Mouse (Mus musculus): ENCODE measurements at regions not wholly inside any gene's neighbourhood (a gene's known extent, or its start where the extent isn't known, plus 50 kb on each side); places are given as distances from the start of the nearest gene placed in this dataset.

DNA sequence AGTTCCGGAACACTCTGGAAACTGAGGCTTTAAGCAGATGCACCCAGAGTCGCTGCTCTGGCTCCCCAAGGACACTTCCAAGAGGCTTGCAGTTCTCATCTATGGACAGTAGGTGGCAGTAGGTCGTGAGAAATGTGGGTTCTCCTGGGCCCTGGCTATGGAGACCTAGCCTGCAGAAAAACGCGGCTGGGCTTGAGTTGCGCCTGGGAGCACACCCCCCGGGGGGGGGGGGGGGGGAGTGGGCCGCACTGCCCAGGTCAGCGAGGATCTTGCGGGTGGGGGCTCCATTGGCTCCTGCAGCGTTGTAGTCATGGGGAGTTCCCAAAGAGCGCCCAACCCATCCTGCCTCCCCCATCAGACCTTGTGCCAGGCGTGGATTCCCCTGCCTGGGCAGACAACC is 473.3 kb downstream of the Insc start:
- TF ChIP-seq CTCF (IDR thresholded peaks at IDR 0.05; ENCODE audit: borderline replicate concordance, insufficient read depth, low read length) (peak; percentile 71), POLR2A (IDR thresholded peaks at IDR 0.05; ENCODE audit: low read depth, low read length) (no peak)
- no peak overlapping the region for H3K27ac ChIP-seq (ENCODE audit: insufficient read depth, low read length)
- no peaks in the 10 kb centered on the region for H3K4me1 ChIP-seq (ENCODE audit: control insufficient read depth, insufficient read depth, low read length)
- 0 out of 2 replicates have a peak overlapping the region, but pooled peaks have one; percentile 6 for H3K4me3 ChIP-seq (ENCODE audit: insufficient read depth, low read length)

DNA sequence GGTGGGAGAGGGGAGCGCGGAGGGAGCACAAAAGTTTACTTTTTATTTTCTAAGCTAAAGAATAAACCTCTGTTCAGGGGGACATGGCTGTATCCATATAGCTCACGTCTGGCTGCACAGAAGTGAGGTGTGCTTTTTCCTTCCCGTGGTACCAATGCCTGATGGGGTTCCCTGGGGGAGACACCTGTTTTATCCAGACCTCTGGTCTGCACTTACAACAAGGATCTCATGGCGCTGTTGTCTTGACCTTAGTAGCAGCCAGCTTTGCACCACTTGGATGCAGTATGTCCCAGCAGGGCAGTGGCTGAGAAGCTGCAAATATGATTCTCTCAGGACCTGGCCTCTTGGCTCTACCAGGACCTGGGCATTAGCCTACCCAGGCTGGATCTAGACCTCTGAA is 473.8 kb downstream of the Insc start:
- Histone ChIP-seq H3K4me3 (ENCODE audit: insufficient read depth, low read length) (0 out of 2 replicates have a peak overlapping the region, but pooled peaks have one; percentile 6), H3K4me1 (ENCODE audit: control insufficient read depth, insufficient read depth, low read length) (no peaks in the 10 kb centered on the region), H3K27ac (ENCODE audit: insufficient read depth, low read length) (no peak overlapping the region)
- TF ChIP-seq CTCF (IDR thresholded peaks at IDR 0.05; ENCODE audit: borderline replicate concordance, insufficient read depth, low read length) (no peak), POLR2A (IDR thresholded peaks at IDR 0.05; ENCODE audit: low read depth, low read length) (no peak)

DNA sequence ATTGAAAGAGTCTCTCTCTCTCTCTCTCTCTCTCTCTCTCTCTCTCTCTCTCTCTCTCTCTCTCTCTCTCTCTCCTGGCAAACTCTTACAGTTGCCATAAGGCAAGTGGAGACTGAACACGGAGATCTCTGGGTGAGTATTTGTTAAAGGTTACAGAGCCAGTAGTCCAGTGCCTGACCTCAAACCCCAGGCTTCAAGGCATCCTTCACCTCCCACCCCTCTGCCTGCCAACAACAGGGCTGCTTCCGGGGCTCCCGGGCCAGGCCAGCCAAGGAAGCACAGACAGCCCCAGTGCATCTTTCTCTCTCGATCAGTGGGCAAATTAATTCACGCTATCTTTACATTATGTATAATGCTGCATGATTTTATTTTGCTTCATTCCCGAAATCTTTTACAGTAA is 474.2 kb downstream of the Insc start:
- no peaks in the 10 kb centered on the region for H3K4me1 ChIP-seq (ENCODE audit: control insufficient read depth, insufficient read depth, low read length)
- H3K4me3 ChIP-seq (ENCODE audit: insufficient read depth, low read length) = no peak overlapping the region
- no peak for TF ChIP-seq CTCF (IDR thresholded peaks at IDR 0.05; ENCODE audit: borderline replicate concordance, insufficient read depth, low read length)
- TF ChIP-seq POLR2A (IDR thresholded peaks at IDR 0.05; ENCODE audit: low read depth, low read length) = no peak
- H3K27ac ChIP-seq (ENCODE audit: insufficient read depth, low read length) = no peak overlapping the region

DNA sequence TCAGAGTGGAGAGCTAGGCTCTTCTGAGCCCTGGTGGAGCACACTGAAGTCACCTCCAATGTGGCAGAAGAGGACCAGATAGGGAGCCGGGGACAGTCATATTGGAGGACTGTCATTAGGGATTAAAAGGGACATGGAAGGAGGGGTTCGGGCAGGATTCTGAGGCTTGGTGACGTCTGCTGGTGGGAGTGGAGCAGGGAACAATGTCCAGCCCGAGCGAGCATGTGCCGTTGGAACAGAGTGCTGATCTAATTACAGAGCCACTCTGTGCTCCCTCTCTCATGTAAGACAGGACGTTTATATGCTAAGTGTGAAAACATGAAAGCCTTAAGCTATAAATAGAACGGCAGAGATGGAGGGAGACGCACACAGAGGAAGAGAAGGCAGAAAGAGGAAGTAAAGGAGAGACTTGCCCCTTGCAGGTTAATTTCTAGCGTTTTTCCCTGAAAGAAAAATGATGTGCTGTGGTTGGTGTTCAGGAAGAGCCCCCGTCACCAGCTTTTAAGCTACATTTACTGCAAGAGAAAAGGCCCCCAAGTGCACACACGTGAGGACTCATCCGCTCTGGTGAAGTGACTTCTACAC is 475.2 kb downstream of the Insc start:
- Histone ChIP-seq H3K4me1 (ENCODE audit: control insufficient read depth, insufficient read depth, low read length) (no peaks in the 10 kb centered on the region), H3K4me3 (ENCODE audit: insufficient read depth, low read length) (no peak overlapping the region), H3K27ac (ENCODE audit: insufficient read depth, low read length) (no peak overlapping the region)
- TF ChIP-seq CTCF (IDR thresholded peaks at IDR 0.05; ENCODE audit: borderline replicate concordance, insufficient read depth, low read length) = no peak
- TF ChIP-seq POLR2A (IDR thresholded peaks at IDR 0.05; ENCODE audit: low read depth, low read length) = no peak

DNA sequence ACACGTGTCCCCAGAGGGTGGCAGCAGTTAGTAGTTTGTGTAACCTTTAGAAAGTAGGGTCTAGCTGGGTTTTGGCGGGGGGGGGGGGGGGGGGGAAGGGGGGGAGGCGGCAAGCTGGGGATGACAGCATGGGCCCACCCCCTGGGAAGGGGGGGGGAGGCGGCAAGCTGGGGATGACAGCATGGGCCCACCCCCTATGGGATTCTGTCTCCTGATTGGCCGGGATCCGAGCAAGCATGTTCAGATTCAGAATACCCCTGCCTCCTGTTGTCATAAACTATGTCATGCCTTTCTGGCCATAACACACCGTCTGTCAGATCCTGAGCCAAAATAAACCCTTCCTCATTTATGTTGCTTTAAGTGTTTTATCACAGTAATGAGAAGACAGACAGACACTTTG is 479.1 kb downstream of the Insc start:
- Histone ChIP-seq H3K27ac (ENCODE audit: insufficient read depth, low read length) (no peak overlapping the region), H3K4me1 (ENCODE audit: control insufficient read depth, insufficient read depth, low read length) (no peaks in the 10 kb centered on the region), H3K4me3 (ENCODE audit: insufficient read depth, low read length) (no peak overlapping the region)
- no peak for TF ChIP-seq CTCF (IDR thresholded peaks at IDR 0.05; ENCODE audit: borderline replicate concordance, insufficient read depth, low read length)
- no peak for TF ChIP-seq POLR2A (IDR thresholded peaks at IDR 0.05; ENCODE audit: low read depth, low read length)

DNA sequence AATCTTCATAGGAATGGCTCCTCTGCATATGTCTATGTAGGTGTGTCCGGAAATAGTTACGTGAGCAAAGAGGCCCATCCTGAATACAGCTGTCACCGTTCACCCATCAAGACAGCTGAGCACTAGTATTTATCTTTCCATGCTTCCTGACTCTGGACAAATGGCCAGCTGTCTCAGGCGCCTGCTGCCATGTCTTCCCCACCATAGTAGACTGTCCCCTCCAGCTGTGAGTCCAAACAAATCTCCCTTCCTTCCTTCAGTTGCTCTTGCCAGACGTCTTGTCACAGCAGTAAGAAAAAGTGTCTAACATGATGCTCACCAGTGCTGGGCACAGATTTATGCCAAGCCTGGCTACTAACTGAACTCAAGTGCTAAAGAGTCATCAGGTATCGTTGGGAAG is 487.0 kb downstream of the Insc start:
- no peak for TF ChIP-seq POLR2A (IDR thresholded peaks at IDR 0.05; ENCODE audit: low read depth, low read length)
- TF ChIP-seq CTCF (IDR thresholded peaks at IDR 0.05; ENCODE audit: borderline replicate concordance, insufficient read depth, low read length) = no peak
- H3K4me1 ChIP-seq (ENCODE audit: control insufficient read depth, insufficient read depth, low read length) = no peaks in the 10 kb centered on the region
- H3K27ac ChIP-seq (ENCODE audit: insufficient read depth, low read length) = no peak overlapping the region
- H3K4me3 ChIP-seq (ENCODE audit: insufficient read depth, low read length) = no peak overlapping the region

DNA sequence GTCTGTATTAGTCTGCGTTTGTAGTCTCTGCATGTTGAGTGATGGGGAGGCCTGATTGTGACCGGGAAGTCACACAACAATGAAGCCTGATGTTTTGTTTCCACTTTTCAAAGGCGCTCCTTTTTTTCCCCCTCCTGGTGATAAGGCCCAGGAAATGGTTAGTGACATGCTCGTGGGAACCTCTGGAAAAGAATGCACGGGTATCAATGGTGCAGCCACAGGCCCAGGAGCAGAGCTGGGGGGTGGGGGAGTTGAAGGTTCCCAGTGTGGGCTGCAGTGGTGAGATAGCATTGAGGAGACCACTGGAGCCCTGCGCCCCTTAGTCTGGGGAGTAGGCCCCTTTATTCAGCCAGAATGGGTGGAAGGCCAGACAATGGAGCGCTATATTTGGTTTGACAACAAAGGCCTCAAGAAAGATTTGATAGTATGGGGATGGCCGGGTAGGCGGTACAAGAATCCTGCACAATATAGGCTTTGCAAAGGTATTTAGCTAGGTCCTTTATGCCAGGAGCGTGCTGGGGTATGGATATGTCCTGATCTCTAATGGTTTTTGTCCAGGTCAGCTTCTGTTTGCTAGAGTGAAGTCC is 490.4 kb downstream of the Insc start:
- TF ChIP-seq CTCF (IDR thresholded peaks at IDR 0.05; ENCODE audit: borderline replicate concordance, insufficient read depth, low read length) = no peak
- TF ChIP-seq POLR2A (IDR thresholded peaks at IDR 0.05; ENCODE audit: low read depth, low read length) = no peak
- no peaks in the 10 kb centered on the region for H3K4me1 ChIP-seq (ENCODE audit: control insufficient read depth, insufficient read depth, low read length)
- H3K27ac ChIP-seq (ENCODE audit: insufficient read depth, low read length) = no peak overlapping the region
- H3K4me3 ChIP-seq (ENCODE audit: insufficient read depth, low read length) = no peak overlapping the region

DNA sequence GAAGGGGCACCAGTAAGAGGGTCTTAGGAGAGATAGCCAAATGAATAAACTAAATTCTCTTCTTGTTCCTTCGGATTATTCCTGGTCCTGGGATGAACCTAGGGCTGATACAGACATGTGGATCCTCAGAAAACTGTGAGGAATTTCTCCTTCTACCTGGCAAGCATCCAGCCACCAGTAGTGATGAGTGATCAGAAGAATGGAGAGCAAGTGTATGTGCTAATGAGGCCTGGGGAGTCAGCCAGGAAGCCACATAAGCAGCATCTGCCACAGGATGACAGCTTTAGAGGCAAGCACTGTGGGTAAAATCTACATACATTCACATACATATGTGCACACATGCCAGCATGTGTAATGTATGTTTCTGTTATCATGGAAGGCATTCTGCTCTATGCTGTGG is 493.6 kb downstream of the Insc start:
- Histone ChIP-seq H3K4me3 (ENCODE audit: insufficient read depth, low read length) (no peak overlapping the region), H3K4me1 (ENCODE audit: control insufficient read depth, insufficient read depth, low read length) (no peaks in the 10 kb centered on the region), H3K27ac (ENCODE audit: insufficient read depth, low read length) (no peak overlapping the region)
- no peak for TF ChIP-seq POLR2A (IDR thresholded peaks at IDR 0.05; ENCODE audit: low read depth, low read length)
- TF ChIP-seq CTCF (IDR thresholded peaks at IDR 0.05; ENCODE audit: borderline replicate concordance, insufficient read depth, low read length) = no peak

DNA sequence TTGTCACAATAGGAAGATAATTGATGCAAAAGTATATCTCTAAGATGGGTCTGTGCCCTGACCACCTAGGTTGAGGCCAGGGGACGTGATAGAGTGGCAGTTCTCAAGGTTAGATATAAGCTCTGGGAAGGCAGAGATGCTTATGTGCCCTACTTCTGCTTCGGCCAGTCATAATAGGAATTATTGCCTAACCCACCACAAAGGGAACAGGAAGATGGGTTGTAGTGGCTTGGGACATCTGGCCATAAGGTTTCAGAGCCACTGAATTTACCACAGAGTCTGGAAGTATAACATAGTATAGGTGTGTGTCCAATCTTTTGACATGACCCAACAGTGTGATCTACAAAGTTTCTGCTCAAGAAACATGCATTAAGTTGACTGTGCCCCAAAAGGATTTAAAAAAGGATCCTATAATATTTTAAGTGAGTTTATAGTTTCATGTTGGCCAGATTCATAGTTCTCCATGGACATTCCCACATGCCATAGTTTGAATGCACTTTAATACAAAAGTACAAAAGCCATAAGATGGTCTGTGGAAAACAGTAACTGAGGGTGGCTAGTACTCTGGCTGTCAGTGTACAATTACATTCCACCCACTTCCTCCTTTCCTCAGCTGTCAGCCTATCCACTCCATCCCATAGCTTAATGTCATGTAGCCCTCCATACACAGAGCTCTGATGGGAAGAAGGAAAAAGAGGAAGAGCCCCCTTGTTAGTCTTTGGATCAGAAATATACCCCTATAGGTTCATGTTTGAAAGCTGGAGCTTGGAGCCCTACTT is 508.3 kb downstream of the Insc start:
- Histone ChIP-seq H3K27ac (ENCODE audit: insufficient read depth, low read length) (no peak overlapping the region), H3K4me1 (ENCODE audit: control insufficient read depth, insufficient read depth, low read length) (no peaks in the 10 kb centered on the region), H3K4me3 (ENCODE audit: insufficient read depth, low read length) (no peak overlapping the region)
- TF ChIP-seq CTCF (IDR thresholded peaks at IDR 0.05; ENCODE audit: borderline replicate concordance, insufficient read depth, low read length) (no peak), POLR2A (IDR thresholded peaks at IDR 0.05; ENCODE audit: low read depth, low read length) (no peak)

DNA sequence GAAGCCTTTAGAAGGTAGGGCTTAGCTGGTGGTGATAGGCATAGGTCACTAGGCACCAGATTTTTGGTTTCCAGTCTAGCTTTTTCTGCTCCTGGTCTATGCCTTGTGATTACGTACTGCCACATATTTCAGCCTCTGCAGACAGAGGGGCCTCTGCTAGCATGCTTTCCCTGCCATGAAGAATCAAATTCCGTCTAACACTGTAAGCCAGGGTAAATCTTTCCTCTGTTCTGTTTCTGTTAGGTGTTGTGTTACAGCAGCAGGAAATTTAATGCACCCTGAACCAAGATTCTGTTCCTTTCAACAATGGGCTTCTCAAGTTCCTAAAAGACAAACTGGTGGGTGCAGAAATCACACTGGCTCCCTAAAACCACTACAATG is 508.9 kb downstream of the Insc start:
- Histone ChIP-seq H3K27ac (ENCODE audit: insufficient read depth, low read length) (no peak overlapping the region), H3K4me1 (ENCODE audit: control insufficient read depth, insufficient read depth, low read length) (no peaks in the 10 kb centered on the region), H3K4me3 (ENCODE audit: insufficient read depth, low read length) (no peak overlapping the region)
- TF ChIP-seq POLR2A (IDR thresholded peaks at IDR 0.05; ENCODE audit: low read depth, low read length) = no peak
- no peak for TF ChIP-seq CTCF (IDR thresholded peaks at IDR 0.05; ENCODE audit: borderline replicate concordance, insufficient read depth, low read length)
